Comparison of ENCODE assay signal across 9 mouse cellular contexts in the genomic region with DNA sequence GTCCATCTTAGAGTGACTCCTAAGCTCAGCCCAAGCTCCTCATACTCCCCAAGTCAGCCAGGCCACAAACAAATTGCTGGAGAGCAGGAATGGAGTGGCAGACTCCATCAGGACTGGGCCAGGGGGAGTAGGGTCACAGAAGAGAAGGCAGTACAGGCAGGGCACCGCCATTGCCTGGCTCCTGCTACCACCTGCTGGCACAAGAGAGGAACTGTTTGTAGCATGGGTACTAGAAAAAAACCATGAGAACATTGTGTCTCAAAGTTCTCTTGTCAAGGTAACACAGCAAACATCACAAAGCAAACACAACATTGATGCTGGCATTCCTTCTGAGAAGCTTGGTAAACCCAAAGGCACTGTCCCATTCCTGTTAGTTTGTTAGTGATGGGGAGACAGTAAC. TPM values are rescaled to one million over a fixed set of nuclear protein-coding genes. Genes with fewer than 3 reads are reported as not detected.
DNase-seq lines count a peak whose midpoint lies in the region; ATAC-seq and TF ChIP-seq lines count a peak whose summit lies in the region.
"Had no signal": no experiment of that assay in that cellular context is flagged by ENCODE, and none has a peak within 500 bp of the region (broad histone marks: within the 10 kb centered on the region; RNA-seq: fewer than 3 reads in every experiment).

No protein-coding gene starts in this region.

- no peak overlapping the region for H3K9ac ChIP-seq in embryonic facial prominence, embryonic 14.5 days (ENCODE audit: low read depth, low read length)
- no peak overlapping the region for H3K9ac ChIP-seq in intestine, embryonic 15.5 days
- H3K9ac ChIP-seq in lung, embryonic 14.5 days: no peak overlapping the region

- intact Hi-C loops in left cerebral cortex, postnatal 4 days (cut with DNase I): no loop called here

- H3K36me3 ChIP-seq in embryonic facial prominence, embryonic 14.5 days (ENCODE audit: control insufficient read depth, insufficient read depth, low read length): no peaks in the 10 kb centered on the region
- no peaks in the 10 kb centered on the region for H3K36me3 ChIP-seq in intestine, embryonic 15.5 days
- H3K36me3 ChIP-seq in lung, embryonic 14.5 days (ENCODE audit: insufficient read depth): 0 out of 2 replicates have a peak, but pooled peaks cover 2% of the 10 kb centered on the region

- 14% methylated on average over 1 of the region's 1 CpGs for WGBS in embryonic facial prominence, embryonic 14.5 days
- WGBS in intestine, embryonic 15.5 days: 4% methylated on average over 1 of the region's 1 CpGs
- 24% methylated on average over 1 of the region's 1 CpGs for WGBS in lung, embryonic 14.5 days

- H3K9me3 ChIP-seq in embryonic facial prominence, embryonic 14.5 days (ENCODE audit: control insufficient read depth, low read length): no peaks in the 10 kb centered on the region
- H3K9me3 ChIP-seq in intestine, embryonic 15.5 days: no peaks in the 10 kb centered on the region
- no peaks in the 10 kb centered on the region for H3K9me3 ChIP-seq in lung, embryonic 14.5 days (ENCODE audit: low read depth, low read length)
- H3K9me3 ChIP-seq: megakaryocyte, embryonic 14.5 days had no signal

- ATAC-seq in embryonic facial prominence, embryonic 14.5 days (ENCODE audit: low read depth): peak; percentile 82
- peak; percentile 69; the same call in 1 of the 2 replicates for ATAC-seq in intestine, embryonic 15.5 days
- ATAC-seq in lung, embryonic 14.5 days (ENCODE audit: insufficient read depth): peak; percentile 85; the same call in 1 of the 2 replicates
- peak; percentile 70; the same call in 1 of the 2 replicates for ATAC-seq in neutrophil, adult 5-6 weeks (ENCODE audit: extremely low read depth, insufficient number of reproducible peaks, low FRiP score, poor library complexity, severe bottlenecking)

- no peaks in the 10 kb centered on the region for H3K4me1 ChIP-seq in embryonic facial prominence, embryonic 14.5 days (ENCODE audit: control insufficient read depth, insufficient read depth, low read length)
- H3K4me1 ChIP-seq in intestine, embryonic 15.5 days (replicated peaks): no peaks in the 10 kb centered on the region
- H3K4me1 ChIP-seq in lung, embryonic 14.5 days (ENCODE audit: insufficient read depth): no peaks in the 10 kb centered on the region

- H3K4me3 ChIP-seq in embryonic facial prominence, embryonic 14.5 days (ENCODE audit: low read depth, low read length): no peak overlapping the region
- H3K4me3 ChIP-seq in intestine, embryonic 15.5 days (replicated peaks): no peak overlapping the region
- H3K4me3 ChIP-seq in lung, embryonic 14.5 days (ENCODE audit: low read depth, low read length): no peak overlapping the region
- H3K4me3 ChIP-seq: megakaryocyte, embryonic 14.5 days had no signal

- H3K4me2 ChIP-seq in embryonic facial prominence, embryonic 14.5 days (ENCODE audit: low read depth, low read length): no peak overlapping the region
- H3K4me2 ChIP-seq in intestine, embryonic 15.5 days (replicated peaks): no peak overlapping the region
- no peak overlapping the region for H3K4me2 ChIP-seq in lung, embryonic 14.5 days

- no peak overlapping the region for H3K27ac ChIP-seq in embryonic facial prominence, embryonic 14.5 days (replicated peaks; ENCODE audit: low read depth, low read length)
- no peak overlapping the region for H3K27ac ChIP-seq in intestine, embryonic 15.5 days
- no peak overlapping the region for H3K27ac ChIP-seq in lung, embryonic 14.5 days (ENCODE audit: low read depth)

- peak; percentile 54 for DNase-seq in left cerebral cortex, postnatal 4 days
- no peak for DNase-seq in left cerebral cortex, adult 11 months (ENCODE audit: low spot score)
- peak; percentile 51 for DNase-seq in adrenal gland, postnatal 10 days
- DNase-seq in embryonic facial prominence, embryonic 14.5 days (ENCODE audit: low spot score): peak; percentile 56
- peak; percentile 71 for DNase-seq in lung, embryonic 14.5 days
- no peak for DNase-seq in frontal cortex, postnatal 14 days (ENCODE audit: low spot score in 2 of 2)

- H3K27me3 ChIP-seq in embryonic facial prominence, embryonic 14.5 days (replicated peaks; ENCODE audit: control insufficient read depth, insufficient read depth, low read length): no peaks in the 10 kb centered on the region
- no peaks in the 10 kb centered on the region for H3K27me3 ChIP-seq in intestine, embryonic 15.5 days (replicated peaks)
- no peaks in the 10 kb centered on the region for H3K27me3 ChIP-seq in lung, embryonic 14.5 days (ENCODE audit: insufficient read depth, low read length)
- H3K27me3 ChIP-seq: megakaryocyte, embryonic 14.5 days had no signal

- TF ChIP-seq CTCF in lung, embryonic 14.5 days (IDR thresholded peaks at IDR 0.05; ENCODE audit: low read depth): peak; percentile 94

RNA-seq across cellular contexts. Expression of gene Nln, which starts 20.0 kb away (rescaled TPM):
- total RNA-seq in left cerebral cortex, postnatal 4 days (2021): 10 to 100 TPM; 77.8 to 81.4 TPM
- 10 to 100 TPM; 27.2 to 28.4 TPM for total RNA-seq in adrenal gland, postnatal 10 days (2021)
- polyA plus RNA-seq in embryonic facial prominence, embryonic 14.5 days (2014; fragmentation: Nextera tagmentation; extraction: Ambion mirVana): 20.2 and 21.5 TPM in 2 replicates
- 18.9 and 19.9 TPM in 2 replicates for polyA plus RNA-seq in intestine, embryonic 15.5 days (2015; fragmentation: Nextera tagmentation; extraction: Ambion mirVana)
- 23.3 and 24.8 TPM in 2 replicates for polyA plus RNA-seq in lung, embryonic 14.5 days (2014; fragmentation: Nextera tagmentation; extraction: Ambion mirVana)
- total RNA-seq in neutrophil, adult 5-6 weeks (2017): 18.5 and 26.8 TPM in 2 replicates

RNA-seq across cellular contexts. Expression of gene Sgtb, which starts 20.2 kb away (rescaled TPM):
- 10 to 100 TPM; 35.2 to 38.1 TPM for total RNA-seq in left cerebral cortex, postnatal 4 days (2021)
- 1 to 10 TPM; 5.2 to 7.6 TPM for total RNA-seq in adrenal gland, postnatal 10 days (2021)
- polyA plus RNA-seq in embryonic facial prominence, embryonic 14.5 days (2014; fragmentation: Nextera tagmentation; extraction: Ambion mirVana): 8.0 and 8.9 TPM in 2 replicates
- 4.3 and 4.8 TPM in 2 replicates for polyA plus RNA-seq in intestine, embryonic 15.5 days (2015; fragmentation: Nextera tagmentation; extraction: Ambion mirVana)
- 5.5 and 6.3 TPM in 2 replicates for polyA plus RNA-seq in lung, embryonic 14.5 days (2014; fragmentation: Nextera tagmentation; extraction: Ambion mirVana)
- total RNA-seq in neutrophil, adult 5-6 weeks (2017): 0.49 and 1.3 TPM in 2 replicates

Comparison
In these comparisons a context has a peak if more than half of its experiments do, and no peak if none do; other contexts are left out.
1. DNase-seq: peak in left cerebral cortex, postnatal 4 days (single experiment), adrenal gland, postnatal 10 days (single experiment), embryonic facial prominence, embryonic 14.5 days (single experiment) and lung, embryonic 14.5 days (single experiment); none in left cerebral cortex, adult 11 months (single experiment) and frontal cortex, postnatal 14 days (0 of 2).
2. RNA of gene Sgtb, which starts 20.2 kb away (total RNA-seq): 35.2 to 38.1 TPM in left cerebral cortex, postnatal 4 days; 5.2 to 7.6 TPM in adrenal gland, postnatal 10 days and 0.49 to 1.3 TPM in neutrophil, adult 5-6 weeks; every median in the first group is over 4 times any median in the second.
3. Peak in every context shown above with its lines, with median percentiles within 50 percentile points of each other: ATAC-seq.